Mouse (Mus musculus): ENCODE data around the gene Gm28044. TPM values are rescaled to one million over a fixed set of nuclear protein-coding genes. Genes with fewer than 3 reads are reported as not detected.

Gm28044 gene
- polyA plus RNA-seq, 1 experiment from 2014 or later: 0.26 TPM

- Histone ChIP-seq H3K36me3 (ENCODE audit: control insufficient read depth, insufficient read depth) (no peaks in the 10 kb centered on the region), H3K27ac (ENCODE audit: low read depth, low read length) (no peak overlapping the region), H3K4me1 (replicated peaks; ENCODE audit: control insufficient read depth, insufficient read depth, low read length) (no peaks in the 10 kb centered on the region), H3K4me2 (replicated peaks; ENCODE audit: low read depth) (peak overlapping the region; percentile 72), H3K9ac (ENCODE audit: low read depth, low read length) (peak overlapping the region; percentile 54), H3K4me3 (ENCODE audit: low read depth, low read length) (peak overlapping the region; percentile 59), H3K27me3 (replicated peaks; ENCODE audit: control insufficient read depth, insufficient read depth, low read length) (no peaks in the 10 kb centered on the region), H3K9me3 (ENCODE audit: control insufficient read depth) (no peaks in the 10 kb centered on the region; the same call in 1 of the 2 replicates)
- WGBS: 6% methylated on average over 18 of the region's 18 CpGs
- no peak for TF ChIP-seq CTCF (IDR thresholded peaks at IDR 0.05; ENCODE audit: low read depth)
- ATAC-seq: peak; percentile 96
Measured at GRCm38 (mm10) chr13:67268568-67269369, 91.6 kb downstream of the Gm28044 start.

Other genes with a start within 250 kb of the Gm28044 start
- 0.12 and 0.18 TPM in 2 replicates for gene Rslcan18, start 244.3 kb downstream of the Gm28044 start, polyA plus RNA-seq (2015; fragmentation: Nextera tagmentation; extraction: Ambion mirVana)
- gene Zfp759, start 238.9 kb downstream of the Gm28044 start, polyA plus RNA-seq (2015; fragmentation: Nextera tagmentation; extraction: Ambion mirVana): 0.57 and 0.60 TPM in 2 replicates
- 2.9 and 3.9 TPM in 2 replicates for gene Rsl1, start 187.4 kb downstream of the Gm28044 start, polyA plus RNA-seq (2015; fragmentation: Nextera tagmentation; extraction: Ambion mirVana)
- gene Zfp455, start 166.0 kb downstream of the Gm28044 start, polyA plus RNA-seq (2015; fragmentation: Nextera tagmentation; extraction: Ambion mirVana): 1.2 and 1.5 TPM in 2 replicates
- 0.77 and 1.1 TPM in 2 replicates for gene Zfp458, start 82.1 kb downstream of the Gm28044 start, polyA plus RNA-seq (2015; fragmentation: Nextera tagmentation; extraction: Ambion mirVana)
- gene Zfp457, start 54.1 kb downstream of the Gm28044 start, polyA plus RNA-seq (2015; fragmentation: Nextera tagmentation; extraction: Ambion mirVana): 0.27 and 0.46 TPM in 2 replicates
- 1.0 and 1.1 TPM in 2 replicates for gene Zfp595, start 28.0 kb downstream of the Gm28044 start, polyA plus RNA-seq (2015; fragmentation: Nextera tagmentation; extraction: Ambion mirVana)
- gene Zfp953, start 69 bp upstream of the Gm28044 start, polyA plus RNA-seq (2015; fragmentation: Nextera tagmentation; extraction: Ambion mirVana): 0.83 and 0.90 TPM in 2 replicates
- 0.38 and 0.42 TPM in 2 replicates for gene Gm28041, start 15.2 kb upstream of the Gm28044 start, polyA plus RNA-seq (2015; fragmentation: Nextera tagmentation; extraction: Ambion mirVana)
- gene Zfp456, start 15.3 kb upstream of the Gm28044 start, polyA plus RNA-seq (2015; fragmentation: Nextera tagmentation; extraction: Ambion mirVana): 1.1 and 1.4 TPM in 2 replicates
- 4.1 and 5.0 TPM in 2 replicates for gene Zfp429, start 39.3 kb upstream of the Gm28044 start, polyA plus RNA-seq (2015; fragmentation: Nextera tagmentation; extraction: Ambion mirVana)
- 1.1 and 1.2 TPM in 2 replicates for gene Zfp459, start 60.9 kb upstream of the Gm28044 start, polyA plus RNA-seq (2015; fragmentation: Nextera tagmentation; extraction: Ambion mirVana)
- 3.0 and 3.2 TPM in 2 replicates for gene Zfp874a, start 91.1 kb upstream of the Gm28044 start, polyA plus RNA-seq (2015; fragmentation: Nextera tagmentation; extraction: Ambion mirVana)
- 1.2 and 1.3 TPM in 2 replicates for gene Zfp874b, start 123.7 kb upstream of the Gm28044 start, polyA plus RNA-seq (2015; fragmentation: Nextera tagmentation; extraction: Ambion mirVana)
- gene Zfp58, start 140.0 kb upstream of the Gm28044 start, polyA plus RNA-seq (2015; fragmentation: Nextera tagmentation; extraction: Ambion mirVana): 4.1 and 4.7 TPM in 2 replicates
- not detected in 2 replicates for gene Gm26965, start 165.6 kb upstream of the Gm28044 start, polyA plus RNA-seq (2015; fragmentation: Nextera tagmentation; extraction: Ambion mirVana)
- gene Zfp87, start 165.6 kb upstream of the Gm28044 start, polyA plus RNA-seq (2015; fragmentation: Nextera tagmentation; extraction: Ambion mirVana): 23.2 and 23.9 TPM in 2 replicates
- gene Zfp748, start 193.3 kb upstream of the Gm28044 start, polyA plus RNA-seq (2015; fragmentation: Nextera tagmentation; extraction: Ambion mirVana): 2.9 and 3.7 TPM in 2 replicates
- gene Zfp729b, start 249.2 kb upstream of the Gm28044 start, polyA plus RNA-seq (2015; fragmentation: Nextera tagmentation; extraction: Ambion mirVana): 1.9 and 2.3 TPM in 2 replicates